Mouse (Mus musculus): Measurements from ENCODE around the gene Slc35b2.

GRCm38 (mm10) chr17:45598376-45598775, 34.7 kb downstream of the Slc35b2 start:
- TF ChIP-seq CTCF (conservative IDR thresholded peaks at IDR 0.05; ENCODE audit: low read length) (no peak), NANOG (IDR thresholded peaks at IDR 0.05; ENCODE audit: borderline replicate concordance, low read length) (no peak)

All from E14TG2a.4 (cell line).